Mouse (Mus musculus): ENCODE measurements around the gene Gm28079.
"Not testable (repeated sequence)": the region's sequence is repeated elsewhere in the genome, so short reads cannot be mapped to it uniquely, and the experiment has no call there.

DNA sequence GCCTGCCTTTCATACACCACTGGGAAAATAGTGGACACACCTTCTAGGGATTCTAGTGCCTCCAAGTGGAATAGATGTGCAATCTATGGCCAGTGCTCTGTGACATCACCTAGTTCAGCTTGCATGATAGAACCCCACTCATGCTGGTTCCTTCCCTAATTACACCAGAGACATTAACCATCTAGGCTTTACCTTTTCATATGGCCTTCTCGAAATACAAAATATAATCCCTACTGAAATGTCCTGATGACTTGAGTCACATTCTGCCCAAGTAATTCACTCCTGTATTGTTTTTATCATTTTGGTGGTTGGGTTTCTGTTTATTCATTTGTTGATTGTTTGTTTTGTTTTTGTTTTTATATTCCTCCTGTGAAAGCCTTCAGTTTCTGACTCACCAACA is at the start of gene Gm28079:
- TF ChIP-seq POLR2A, CTCF (IDR thresholded peaks at IDR 0.05; ENCODE audit: extremely low read depth, insufficient read depth, low read length): not testable (repeated sequence)

Measured in cortical plate, adult 2 months (tissue).